Mouse (Mus musculus) liver, adult (tissue): ENCODE measurements around the gene Hhipl1.

Source experiments
- GATA4 ChIP-seq: IDR thresholded peaks from 2 replicates; pipeline ENCODE4 v1.6.1; 2014; ENCODE audit warnings: mild to moderate bottlenecking, low read length; ENCODE audit not compliant: insufficient replicate concordance

Hhipl1 gene

GRCm38 (mm10) chr12:108354284-108354683 lies 48.2 kb downstream of the Hhipl1 start:
- TF ChIP-seq GATA4 = no peak

- no peak for TF ChIP-seq GATA4
Measured at GRCm38 (mm10) chr12:108355271-108355670, 49.2 kb downstream of the Hhipl1 start.

- TF ChIP-seq GATA4 = no peak
Measured at GRCm38 (mm10) chr12:108355986-108356385, 49.9 kb downstream of the Hhipl1 start.

- TF ChIP-seq GATA4 = no peak
Measured at GRCm38 (mm10) chr12:108363796-108364195, 57.7 kb downstream of the Hhipl1 start.

- no peak for TF ChIP-seq GATA4
Measured at GRCm38 (mm10) chr12:108365340-108365739, 59.3 kb downstream of the Hhipl1 start.

- no peak for TF ChIP-seq GATA4
Measured at GRCm38 (mm10) chr12:108365868-108366267, 59.8 kb downstream of the Hhipl1 start.

GRCm38 (mm10) chr12:108367909-108368308 lies 61.8 kb downstream of the Hhipl1 start:
- no peak for TF ChIP-seq GATA4

GRCm38 (mm10) chr12:108368921-108369320 lies 62.9 kb downstream of the Hhipl1 start:
- TF ChIP-seq GATA4 = no peak

GRCm38 (mm10) chr12:108370596-108371428 lies 64.7 kb downstream of the Hhipl1 start, which contains the start of gene Eml1:
Eml1 (plus strand) TSS chr12:108370957.
- TF ChIP-seq GATA4 = peak; percentile 18; the same call in 1 of the 2 replicates

- no peak for TF ChIP-seq GATA4
Measured at GRCm38 (mm10) chr12:108371429-108371765, 65.3 kb downstream of the Hhipl1 start.

GRCm38 (mm10) chr12:108372241-108372640 lies 66.2 kb downstream of the Hhipl1 start:
- TF ChIP-seq GATA4 = no peak

GRCm38 (mm10) chr12:108373611-108374010 lies 67.5 kb downstream of the Hhipl1 start:
- no peak for TF ChIP-seq GATA4

- no peak for TF ChIP-seq GATA4
Measured at GRCm38 (mm10) chr12:108374689-108375088, 68.6 kb downstream of the Hhipl1 start.

GRCm38 (mm10) chr12:108378379-108379133 lies 72.5 kb downstream of the Hhipl1 start:
- no peak for TF ChIP-seq GATA4
